9 mouse cellular contexts compared by ENCODE assay signal in genomic region chr11:118326991-118327971, GRCm38 (mm10). TPM values are rescaled to one million over a fixed set of nuclear protein-coding genes. Genes with fewer than 3 reads are reported as not detected.
DNase-seq lines count a peak whose midpoint lies in the region; ATAC-seq and TF ChIP-seq lines count a peak whose summit lies in the region.
"Had no signal": no experiment of that assay in that cellular context is flagged by ENCODE, and none has a peak within 500 bp of the region (broad histone marks: within the 10 kb centered on the region; RNA-seq: fewer than 3 reads in every experiment).

No protein-coding gene starts in this region.

- H3K4me2 ChIP-seq in embryonic facial prominence, embryonic 11.5 days (ENCODE audit: low read depth, low read length) = no peak overlapping the region
- H3K4me2 ChIP-seq in kidney, embryonic 15.5 days = no peak overlapping the region
- peak overlapping the region; percentile 15 for H3K4me2 ChIP-seq in limb, embryonic 11.5 days (ENCODE audit: low read depth, severe bottlenecking)

- no peak for TF ChIP-seq CTCF in spleen, adult 2 months (IDR thresholded peaks at IDR 0.05; ENCODE audit: extremely low read depth, insufficient read depth, insufficient read length, insufficient replicate concordance)

- 90% methylated on average over 24 of the region's 24 CpGs for WGBS in spleen, adult 2 months
- 60% methylated on average over 24 of the region's 24 CpGs for WGBS in embryonic facial prominence, embryonic 11.5 days
- 63% methylated on average over 24 of the region's 24 CpGs for WGBS in kidney, embryonic 15.5 days
- WGBS in limb, embryonic 11.5 days = 69% methylated on average over 24 of the region's 24 CpGs

- ATAC-seq in embryonic facial prominence, embryonic 11.5 days (replicated peaks; ENCODE audit: insufficient number of reproducible peaks, low FRiP score, low TSS enrichment, low read depth) = no peak
- no peak for ATAC-seq in kidney, embryonic 15.5 days (replicated peaks; ENCODE audit: low FRiP score)
- ATAC-seq in limb, embryonic 11.5 days (ENCODE audit: insufficient number of reproducible peaks, low FRiP score, low TSS enrichment, low read depth) = no peak
- no peak for ATAC-seq in CD4-positive, CD25-positive, alpha-beta regulatory T cell, adult 4 months

- H3K9me3 ChIP-seq in embryonic facial prominence, embryonic 11.5 days (replicated peaks; ENCODE audit: control insufficient read depth, low read length) = no peaks in the 10 kb centered on the region
- H3K9me3 ChIP-seq in kidney, embryonic 15.5 days (replicated peaks) = no peaks in the 10 kb centered on the region
- H3K9me3 ChIP-seq in limb, embryonic 11.5 days (ENCODE audit: control insufficient read depth, low read length) = no peaks in the 10 kb centered on the region
- H3K9me3 ChIP-seq: megakaryocyte, embryonic 14.5 days had no signal

- no peaks in the 10 kb centered on the region for H3K27me3 ChIP-seq in spleen, adult 2 months (ENCODE audit: control insufficient read depth, insufficient read depth, low read length)
- H3K27me3 ChIP-seq in embryonic facial prominence, embryonic 11.5 days (ENCODE audit: control insufficient read depth, insufficient read depth, low read length) = no peaks in the 10 kb centered on the region
- H3K27me3 ChIP-seq in kidney, embryonic 15.5 days = no peaks in the 10 kb centered on the region
- no peaks in the 10 kb centered on the region for H3K27me3 ChIP-seq in limb, embryonic 11.5 days (ENCODE audit: control insufficient read depth, insufficient read depth, low read length)

- no peak overlapping the region for H3K4me3 ChIP-seq in spleen, adult 2 months (ENCODE audit: extremely low read depth, insufficient read depth, insufficient read length)
- no peak overlapping the region for H3K4me3 ChIP-seq in embryonic facial prominence, embryonic 11.5 days (ENCODE audit: low read depth, low read length)
- H3K4me3 ChIP-seq in kidney, embryonic 15.5 days (replicated peaks) = no peak overlapping the region
- no peak overlapping the region for H3K4me3 ChIP-seq in limb, embryonic 11.5 days (ENCODE audit: low read depth, low read length)

- H3K36me3 ChIP-seq in spleen, adult 2 months (ENCODE audit: control insufficient read depth, insufficient read depth, low read length) = no peaks in the 10 kb centered on the region
- no peaks in the 10 kb centered on the region for H3K36me3 ChIP-seq in embryonic facial prominence, embryonic 11.5 days (replicated peaks; ENCODE audit: control insufficient read depth, insufficient read depth, low read depth, low read length)
- peaks cover 22% of the 10 kb centered on the region for H3K36me3 ChIP-seq in kidney, embryonic 15.5 days
- H3K36me3 ChIP-seq in limb, embryonic 11.5 days (ENCODE audit: control insufficient read depth, insufficient read depth, low read length) = 0 out of 2 replicates have a peak, but pooled peaks cover 2% of the 10 kb centered on the region

- peak overlapping the region; percentile 45 for H3K27ac ChIP-seq in spleen, adult 2 months (ENCODE audit: insufficient read depth, low read length)
- peak overlapping the region; percentile 52 for H3K27ac ChIP-seq in embryonic facial prominence, embryonic 11.5 days (replicated peaks; ENCODE audit: low read depth, low read length)
- peak overlapping the region; percentile 24 for H3K27ac ChIP-seq in kidney, embryonic 15.5 days
- peak overlapping the region; percentile 36; the same call in 1 of the 2 replicates for H3K27ac ChIP-seq in limb, embryonic 11.5 days (replicated peaks; ENCODE audit: low read depth, low read length)

- no peak for TF ChIP-seq POLR2A in spleen, adult 2 months (IDR thresholded peaks at IDR 0.05; ENCODE audit: low read depth, low read length)

- no peak for DNase-seq in spleen, adult 2 months (ENCODE audit: low read depth in 1 of 2, low spot score in 2 of 2)
- no peak for DNase-seq in spleen, adult 12 weeks (ENCODE audit: low spot score)
- peak; percentile 73 for DNase-seq in embryonic facial prominence, embryonic 11.5 days (ENCODE audit: low spot score)
- peak; percentile 98 for DNase-seq in heart, adult 11 months
- DNase-seq in limb, embryonic 11.5 days (ENCODE audit: low spot score) = peak; percentile 47
- DNase-seq in ovary, postnatal 14 days (ENCODE audit: low spot score) = peak; percentile 63

- no peak overlapping the region for H3K9ac ChIP-seq in embryonic facial prominence, embryonic 11.5 days (replicated peaks; ENCODE audit: low read length)
- no peak overlapping the region for H3K9ac ChIP-seq in kidney, embryonic 15.5 days
- H3K9ac ChIP-seq in limb, embryonic 11.5 days (ENCODE audit: low read length) = 0 out of 2 replicates have a peak overlapping the region, but pooled peaks have one; percentile 27

- no peaks in the 10 kb centered on the region; the same call in 1 of the 2 replicates for H3K4me1 ChIP-seq in spleen, adult 2 months (ENCODE audit: control insufficient read depth, insufficient read depth, insufficient read length)
- peaks cover 9% of the 10 kb centered on the region for H3K4me1 ChIP-seq in embryonic facial prominence, embryonic 11.5 days (ENCODE audit: control insufficient read depth, insufficient read depth, low read length)
- H3K4me1 ChIP-seq in kidney, embryonic 15.5 days = peaks cover 39% of the 10 kb centered on the region
- H3K4me1 ChIP-seq in limb, embryonic 11.5 days (ENCODE audit: control insufficient read depth, insufficient read depth, low read length) = peaks cover 27% of the 10 kb centered on the region

RNA-seq across cellular contexts. Expression of gene Cep295nl, which starts 15.0 kb away (rescaled TPM):
- not detected in 2 replicates for polyA plus RNA-seq in spleen, adult 2 months (2012; rRNA removed)
- 0.21 and 0.76 TPM in 2 replicates for polyA plus RNA-seq in embryonic facial prominence, embryonic 11.5 days (2014; fragmentation: Nextera tagmentation; extraction: Ambion mirVana)
- polyA plus RNA-seq in kidney, embryonic 15.5 days (2015; fragmentation: Nextera tagmentation; extraction: Ambion mirVana) = 0.44 and 0.80 TPM in 2 replicates
- 0.21 and 0.53 TPM in 2 replicates for polyA plus RNA-seq in limb, embryonic 11.5 days (2014; fragmentation: Nextera tagmentation; extraction: Ambion mirVana)
- polyA plus RNA-seq in CD4-positive, CD25-positive, alpha-beta regulatory T cell, adult 4 months (2017; shearing (Covaris generic)) = under 1 TPM; 0.32 to 0.52 TPM

RNA-seq across cellular contexts. Expression of gene Timp2, which starts 28.3 kb away (rescaled TPM):
- 68.1 and 75.1 TPM in 2 replicates for polyA plus RNA-seq in spleen, adult 2 months (2012; rRNA removed)
- polyA plus RNA-seq in embryonic facial prominence, embryonic 11.5 days (2014; fragmentation: Nextera tagmentation; extraction: Ambion mirVana) = 73.2 and 75.7 TPM in 2 replicates
- 84.4 and 87.7 TPM in 2 replicates for polyA plus RNA-seq in kidney, embryonic 15.5 days (2015; fragmentation: Nextera tagmentation; extraction: Ambion mirVana)
- polyA plus RNA-seq in limb, embryonic 11.5 days (2014; fragmentation: Nextera tagmentation; extraction: Ambion mirVana) = 64.4 and 68.4 TPM in 2 replicates
- polyA plus RNA-seq in CD4-positive, CD25-positive, alpha-beta regulatory T cell, adult 4 months (2017; shearing (Covaris generic)) = 10 to 100 TPM in 1 of 2 experiments, 1 to 10 TPM in 1; 9.5 to 10.5 TPM

RNA-seq across cellular contexts. Expression of gene Usp36, which starts 37.2 kb away (rescaled TPM):
- 20.9 and 25.3 TPM in 2 replicates for polyA plus RNA-seq in spleen, adult 2 months (2012; rRNA removed)
- 8.1 and 10.4 TPM in 2 replicates for polyA plus RNA-seq in embryonic facial prominence, embryonic 11.5 days (2014; fragmentation: Nextera tagmentation; extraction: Ambion mirVana)
- 21.8 and 24.2 TPM in 2 replicates for polyA plus RNA-seq in kidney, embryonic 15.5 days (2015; fragmentation: Nextera tagmentation; extraction: Ambion mirVana)
- 13.6 and 15.3 TPM in 2 replicates for polyA plus RNA-seq in limb, embryonic 11.5 days (2014; fragmentation: Nextera tagmentation; extraction: Ambion mirVana)
- 10 to 100 TPM; 21.1 to 33.0 TPM for polyA plus RNA-seq in CD4-positive, CD25-positive, alpha-beta regulatory T cell, adult 4 months (2017; shearing (Covaris generic))

Comparison
In these comparisons a context has a peak if more than half of its experiments do, and no peak if none do; other contexts are left out.
1. DNase-seq: peak in embryonic facial prominence, embryonic 11.5 days (single experiment), heart, adult 11 months (single experiment), limb, embryonic 11.5 days (single experiment) and ovary, postnatal 14 days (single experiment); none in spleen, adult 2 months (0 of 2) and spleen, adult 12 weeks (single experiment).
2. Peak in every context shown above with its lines, with median percentiles within 50 percentile points of each other: H3K27ac ChIP-seq.